Comparison of ENCODE assay signal across 8 mouse cellular contexts in genomic region chr1:87184751-87185139, GRCm38 (mm10). TPM values are rescaled to one million over a fixed set of nuclear protein-coding genes. Genes with fewer than 3 reads are reported as not detected.
A peak's percentile ranks its signal among the peaks of the same experiment; 100 is the strongest.
DNase-seq lines count a peak whose midpoint lies in the region; ATAC-seq and TF ChIP-seq lines count a peak whose summit lies in the region.

No protein-coding gene starts in this region.

- no peaks in the 10 kb centered on the region for H3K36me3 ChIP-seq in hindbrain, embryonic 14.5 days (replicated peaks; ENCODE audit: control insufficient read depth, insufficient read depth)

- no peak for DNase-seq in Patski (ENCODE audit: low read depth, low spot score)
- peak; percentile 45 for DNase-seq in cerebellum, adult 9-11 months
- DNase-seq in frontal cortex, postnatal 25 days (ENCODE audit: low spot score in 2 of 2): peak; percentile 57 to 66
- peak; percentile 74 for DNase-seq in hindbrain, embryonic 14.5 days (ENCODE audit: low spot score)
- peak; percentile 72 to 88 for DNase-seq in layer of hippocampus, postnatal 25 days (ENCODE audit: extremely low spot score in 1 of 2, low spot score in 1 of 2)
- peak; percentile 68 to 79 for DNase-seq in lung, postnatal 4 days
- peak; percentile 74 to 77 for DNase-seq in right cerebral cortex, adult 2 months (ENCODE audit: low spot score in 2 of 2)
- peak; percentile 35 for DNase-seq in urinary bladder, postnatal 10 days (ENCODE audit: low spot score)

- no peaks in the 10 kb centered on the region for H3K9me3 ChIP-seq in hindbrain, embryonic 14.5 days (ENCODE audit: control insufficient read depth, low read length)

- ATAC-seq in Patski: peak; percentile 31
- 0 out of 2 replicates have a peak, but pooled peaks have one; percentile 15 for ATAC-seq in hindbrain, embryonic 14.5 days (ENCODE audit: low FRiP score)

- POLR2A ChIA-PET in Patski (lab: Charles Lee): interaction anchor here (1.1 kb wide), 1 partner anchor 140 kb away, joined by 4 read pairs; no protein-coding TSS in a partner anchor

- CTCF ChIA-PET in Patski (lab: Charles Lee): interaction anchor here (1.1 to 4.1 kb wide), 3 partner anchors 10 to 143 kb away, joined by 4 to 37 read pairs (median 23); no protein-coding TSS in a partner anchor

- H3K4me2 ChIP-seq in hindbrain, embryonic 14.5 days (replicated peaks): peak overlapping the region; percentile 35

- no peak overlapping the region for H3K4me3 ChIP-seq in hindbrain, embryonic 14.5 days (replicated peaks; ENCODE audit: low read length)

- WGBS in hindbrain, embryonic 14.5 days: 8% methylated on average over 20 of the region's 20 CpGs

- H3K27me3 ChIP-seq in Patski: no peaks in the 10 kb centered on the region
- peaks cover 49% of the 10 kb centered on the region for H3K27me3 ChIP-seq in hindbrain, embryonic 14.5 days (ENCODE audit: control insufficient read depth, insufficient read depth, low read length)

- in situ Hi-C loops in Patski (cut with MboI; ENCODE audit: low pct_unique_long_range_greater_than_20kb): loop anchor here (5.0 to 10.0 kb wide), 4 partner anchors 87 to 570 kb away; no protein-coding TSS in a partner anchor

- peaks cover 14% of the 10 kb centered on the region; the same call in 1 of the 2 replicates for H3K4me1 ChIP-seq in hindbrain, embryonic 14.5 days (replicated peaks; ENCODE audit: control insufficient read depth, insufficient read depth, low read length)

- 0 out of 2 replicates have a peak overlapping the region, but pooled peaks have one; percentile 25 for H3K9ac ChIP-seq in hindbrain, embryonic 14.5 days

- no peak overlapping the region for H3K27ac ChIP-seq in hindbrain, embryonic 14.5 days

- TF ChIP-seq CTCF in Patski (IDR thresholded peaks at IDR 0.05): no peak

RNA-seq across cellular contexts. Expression of gene Prss56, which starts 1.6 kb away (rescaled TPM):
- polyA plus RNA-seq in Patski (2021): 0.06 TPM
- 4.0 and 5.1 TPM in 2 replicates for polyA plus RNA-seq in hindbrain, embryonic 14.5 days (2014; fragmentation: Nextera tagmentation; extraction: Ambion mirVana)
- total RNA-seq in layer of hippocampus, postnatal 25 days (2021): under 1 TPM; 0.34 to 0.42 TPM

RNA-seq across cellular contexts. Expression of gene Chrnd, which starts 5.7 kb away (rescaled TPM):
- not detected for polyA plus RNA-seq in Patski (2021)
- polyA plus RNA-seq in hindbrain, embryonic 14.5 days (2014; fragmentation: Nextera tagmentation; extraction: Ambion mirVana): not detected in 2 replicates
- not detected for total RNA-seq in layer of hippocampus, postnatal 25 days (2021)

RNA-seq across cellular contexts. Expression of gene Chrng, which starts 19.7 kb away (rescaled TPM):
- polyA plus RNA-seq in Patski (2021): not detected
- polyA plus RNA-seq in hindbrain, embryonic 14.5 days (2014; fragmentation: Nextera tagmentation; extraction: Ambion mirVana): not detected in 2 replicates
- not detected for total RNA-seq in layer of hippocampus, postnatal 25 days (2021)

RNA-seq across cellular contexts. Expression of gene Ecel1, which starts 28.4 kb away (rescaled TPM):
- polyA plus RNA-seq in Patski (2021): 0.45 TPM
- 41.7 and 44.0 TPM in 2 replicates for polyA plus RNA-seq in hindbrain, embryonic 14.5 days (2014; fragmentation: Nextera tagmentation; extraction: Ambion mirVana)
- total RNA-seq in layer of hippocampus, postnatal 25 days (2021): 1 to 10 TPM; 1.4 to 3.6 TPM

RNA-seq across cellular contexts. Expression of gene Eif4e2, which starts 29.0 kb away (rescaled TPM):
- polyA plus RNA-seq in Patski (2021): 136 TPM
- polyA plus RNA-seq in hindbrain, embryonic 14.5 days (2014; fragmentation: Nextera tagmentation; extraction: Ambion mirVana): 66.8 and 74.7 TPM in 2 replicates
- total RNA-seq in layer of hippocampus, postnatal 25 days (2021): 10 to 100 TPM; 59.6 to 66.5 TPM
